Mouse (Mus musculus) liver, embryonic 14.5 days (tissue): ENCODE data around the gene Rnf144b.

Experiments used
- CTCF ChIP-seq: IDR thresholded peaks from 2 replicates; pipeline ENCODE4 v1.5.1; 2016; ENCODE audit warnings: antibody characterized with exemption, low read depth, control low read depth
- EP300 ChIP-seq: IDR thresholded peaks from 2 replicates; pipeline ENCODE4 v1.6.1; 2016; ENCODE audit warnings: antibody characterized with exemption, low read depth

DNA sequence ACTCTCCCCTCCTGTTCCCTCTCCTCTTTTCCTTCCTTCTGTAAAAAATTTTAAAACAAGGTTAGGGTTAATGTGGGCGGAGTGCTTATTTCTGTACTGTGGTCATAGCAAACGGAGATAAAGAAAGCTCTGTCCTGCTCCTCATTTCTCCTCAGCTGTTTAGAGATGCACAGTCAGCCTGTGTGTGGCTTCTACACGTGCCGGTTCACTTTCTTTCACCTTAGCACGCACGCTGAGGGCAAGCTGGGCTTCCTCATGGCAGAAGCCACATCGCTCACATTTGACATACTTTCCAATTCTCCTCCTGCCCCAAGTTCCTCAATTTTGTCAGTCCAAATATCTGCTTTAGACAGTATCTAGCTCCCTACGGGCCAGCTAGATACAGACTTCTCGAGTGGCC, 103.3 kb downstream of the Rnf144b start:
- TF ChIP-seq CTCF (no peak), EP300 (no peak)
